Mouse (Mus musculus) embryonic facial prominence, embryonic 11.5 days (tissue): ENCODE measurements at regions not wholly inside any gene's neighbourhood (a gene's known extent, or its start where the extent isn't known, plus 50 kb on each side); places are given as distances from the start of the nearest gene placed in this dataset.

Experiments used
- ATAC-seq: fragments of 200-750 bp; cut with Nextera tagmentation; replicated peaks from 2 replicates; pipeline ENCODE4 v1.8.0; 2017; ENCODE audit warnings: low read depth; ENCODE audit not compliant: insufficient number of reproducible peaks, low FRiP score, low TSS enrichment
- DNase-seq: peaks from one replicate; pipeline ENCODE4 v3.0.0-alpha.2; 2015; ENCODE audit warnings: low spot score
- H3K27ac ChIP-seq: fragments of 300-500 bp; sonication (generic); replicated peaks from 2 replicates; pipeline ENCODE4 v1.5.1; 2014; ENCODE audit warnings: mild to moderate bottlenecking, low read depth, low read length, control low read depth
- H3K27me3 ChIP-seq: fragments of 300-500 bp; sonication (generic); 2 replicates; pipeline ENCODE4 v1.6.1; 2014; ENCODE audit warnings: mild to moderate bottlenecking, low read length, moderate library complexity, mixed read lengths; ENCODE audit not compliant: control insufficient read depth, insufficient read depth
- H3K36me3 ChIP-seq: fragments of 300-500 bp; sonication (generic); replicated peaks from 2 replicates; pipeline ENCODE4 v1.6.1; 2014; ENCODE audit warnings: low read depth, mild to moderate bottlenecking, low read length, moderate library complexity, mixed read lengths; ENCODE audit not compliant: control insufficient read depth, insufficient read depth
- H3K4me1 ChIP-seq: fragments of 300-500 bp; sonication (generic); 2 replicates; pipeline ENCODE4 v1.6.1; 2014; ENCODE audit warnings: low read length, mixed read lengths; ENCODE audit not compliant: control insufficient read depth, insufficient read depth
- H3K4me2 ChIP-seq: fragments of 300-500 bp; sonication (generic); 2 replicates; pipeline ENCODE4 v1.6.1; 2014; ENCODE audit warnings: low read depth, mild to moderate bottlenecking, control low read depth, low read length, moderate library complexity
- H3K4me3 ChIP-seq: fragments of 300-500 bp; sonication (generic); 2 replicates; pipeline ENCODE4 v1.5.1; 2014; ENCODE audit warnings: low read depth, low read length, control low read depth
- H3K9ac ChIP-seq: fragments of 300-500 bp; sonication (generic); replicated peaks from 2 replicates; pipeline ENCODE4 v1.6.1; 2014; ENCODE audit warnings: mild to moderate bottlenecking, control low read depth, low read length
- H3K9me3 ChIP-seq: fragments of 300-500 bp; sonication (generic); replicated peaks from 2 replicates; pipeline ENCODE4 v1.6.1; 2016; ENCODE audit warnings: mild to moderate bottlenecking, low read length, inconsistent platforms, mixed read lengths; ENCODE audit not compliant: control insufficient read depth
- WGBS: fragments of 180-500 bp; shearing (Covaris S2); extraction: QIAGEN DNeasy Blood & Tissue Kit; methylation state at CpG from one replicate; pipeline ENCODE4 v1.1.7; 2014; 5-methylcytosine and 5-hydroxymethylcytosine counted together

DNA sequence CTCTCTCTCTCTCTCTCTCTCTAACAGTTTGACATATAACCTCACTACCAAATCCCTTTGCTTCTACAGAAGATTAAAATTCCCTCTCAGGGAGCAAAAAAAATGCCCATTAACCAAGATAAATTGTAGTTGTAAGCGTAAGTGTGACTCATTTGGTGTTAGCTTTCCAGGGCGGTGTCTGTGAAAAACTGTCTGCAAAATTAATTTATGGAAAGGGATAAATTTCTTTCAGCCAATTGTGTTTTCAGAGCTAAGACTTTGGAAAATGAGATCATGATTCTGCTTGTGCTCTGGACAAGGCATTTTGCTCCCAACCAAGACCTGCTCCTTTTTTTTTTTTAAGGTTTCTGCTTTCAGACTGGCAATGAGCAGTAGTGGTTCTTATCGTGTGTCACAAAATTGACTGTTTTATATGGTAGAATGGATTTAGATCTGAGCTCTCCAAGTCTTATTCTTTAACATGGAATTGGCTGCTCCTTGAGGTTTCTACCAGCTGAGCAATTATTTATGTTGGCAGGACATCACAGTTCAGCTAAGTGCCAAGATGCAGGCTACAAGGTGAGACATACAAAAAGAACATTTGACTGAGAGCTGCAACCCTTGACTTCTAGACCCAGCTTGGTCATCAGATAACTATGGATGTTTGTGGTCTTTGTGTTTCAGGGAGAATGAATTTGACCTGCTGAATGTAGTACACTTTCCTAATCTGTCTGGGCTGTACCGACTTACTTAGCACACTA lies 130.8 kb upstream of the S100g start:
- Histone ChIP-seq H3K4me2 (no peak overlapping the region), H3K4me1 (no peaks in the 10 kb centered on the region), H3K9ac (no peak overlapping the region), H3K27ac (no peak overlapping the region), H3K9me3 (no peaks in the 10 kb centered on the region), H3K4me3 (no peak overlapping the region), H3K36me3 (no peaks in the 10 kb centered on the region), H3K27me3 (no peaks in the 10 kb centered on the region)
- 91% methylated on average over 4 of the region's 4 CpGs for WGBS
- DNase-seq (no peak), ATAC-seq (no peak)
